Mouse (Mus musculus): Measurements from ENCODE around the gene Kxd1. TPM values are rescaled to one million over a fixed set of nuclear protein-coding genes. Genes with fewer than 3 reads are reported as not detected.
A peak's percentile ranks its signal among the peaks of the same experiment; 100 is the strongest.

The Kxd1 gene
- polyA plus RNA-seq, 1 experiment from 2014 or later = 47.1 TPM

- WGBS = 1% methylated on average over 73 of the region's 74 CpGs
- Histone ChIP-seq H3K27me3 (ENCODE audit: control insufficient read depth, insufficient read depth, low read length) (no peaks in the 10 kb centered on the region), H3K36me3 (ENCODE audit: control insufficient read depth, insufficient read depth, low read length) (peaks cover 19% of the 10 kb centered on the region; the same call in 1 of the 2 replicates), H3K9ac (ENCODE audit: low read length) (peak within 1 kb of the TSS; percentile 96), H3K27ac (replicated peaks) (peak within 1 kb of the TSS; percentile 94), H3K4me1 (replicated peaks; ENCODE audit: control insufficient read depth, insufficient read depth) (peaks cover 3% of the 10 kb centered on the region), H3K9me3 (ENCODE audit: control insufficient read depth, low read length) (no peaks in the 10 kb centered on the region), H3K4me3 (ENCODE audit: low read depth, low read length) (peak within 1 kb of the TSS; percentile 93), H3K4me2 (replicated peaks; ENCODE audit: low read depth) (peak within 1 kb of the TSS; percentile 95)
- DNase-seq (ENCODE audit: low spot score) (peak; percentile 97), ATAC-seq (ENCODE audit: low FRiP score, low TSS enrichment) (peak; percentile 89)
- no peak for TF ChIP-seq CTCF (IDR thresholded peaks at IDR 0.05; ENCODE audit: low read depth)
- no peak for TF ChIP-seq EP300 (optimal IDR thresholded peaks at IDR 0.05)
Observed at GRCm38 (mm10) chr8:70510228-70510915, 17.4 kb downstream of the Kxd1 start, which contains the start of gene Uba52. TSS of gene Uba52 (minus strand) at chr8:70510801.

DNA sequence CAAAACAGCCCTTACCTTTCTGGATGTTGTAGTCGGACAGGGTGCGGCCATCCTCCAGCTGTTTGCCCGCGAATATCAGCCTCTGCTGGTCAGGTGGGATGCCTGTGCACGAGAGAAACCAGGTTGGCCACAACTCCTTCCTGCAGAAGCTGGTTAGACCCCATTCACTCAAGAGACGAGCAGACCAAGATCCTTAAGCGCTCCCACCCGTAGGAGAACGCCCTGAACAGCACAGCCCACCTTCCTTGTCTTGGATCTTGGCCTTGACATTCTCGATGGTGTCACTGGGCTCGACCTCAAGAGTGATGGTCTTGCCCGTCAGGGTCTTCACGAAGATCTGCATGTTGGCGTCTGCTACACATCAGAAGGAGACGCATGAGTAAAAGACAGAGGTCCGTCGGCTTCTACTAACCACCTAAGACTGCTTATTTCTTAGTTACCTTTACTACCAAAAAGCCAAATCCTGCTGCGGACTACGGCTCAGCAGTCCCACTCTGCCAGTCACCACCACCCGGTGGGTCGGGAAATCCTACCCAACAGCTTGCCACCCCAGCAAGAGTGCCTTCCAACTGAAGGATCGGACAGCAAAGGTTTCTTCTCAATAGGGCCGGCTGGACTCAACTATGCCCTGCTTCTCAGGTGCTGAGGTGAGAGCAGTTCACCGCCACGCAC is 18.3 kb downstream of the Kxd1 start:
- H3K4me3 ChIP-seq (ENCODE audit: low read depth, low read length) = peak overlapping the region; percentile 93
- 7% methylated on average over 25 of the region's 25 CpGs for WGBS

GRCm38 (mm10) chr8:70507027-70507393 is 20.7 kb downstream of the Kxd1 start:
- Histone ChIP-seq H3K27ac (replicated peaks) (peak overlapping the region; percentile 91; the same call in 1 of the 2 replicates), H3K4me2 (replicated peaks; ENCODE audit: low read depth) (no peak overlapping the region), H3K36me3 (ENCODE audit: control insufficient read depth, insufficient read depth, low read length) (peaks cover 12% of the 10 kb centered on the region; the same call in 1 of the 2 replicates), H3K4me1 (replicated peaks; ENCODE audit: control insufficient read depth, insufficient read depth) (peaks cover 3% of the 10 kb centered on the region), H3K9me3 (ENCODE audit: control insufficient read depth, low read length) (no peaks in the 10 kb centered on the region), H3K27me3 (ENCODE audit: control insufficient read depth, insufficient read depth, low read length) (no peaks in the 10 kb centered on the region), H3K9ac (ENCODE audit: low read length) (no peak overlapping the region), H3K4me3 (ENCODE audit: low read depth, low read length) (no peak overlapping the region)
- no peak for ATAC-seq (ENCODE audit: low FRiP score, low TSS enrichment)
- WGBS = 50% methylated on average over 5 of the region's 5 CpGs
- no peak for TF ChIP-seq CTCF (IDR thresholded peaks at IDR 0.05; ENCODE audit: low read depth)
- no peak for TF ChIP-seq EP300 (optimal IDR thresholded peaks at IDR 0.05)
- DNase-seq (ENCODE audit: low spot score) = no peak

More for the DNA sequence above, 18.3 kb downstream of the Kxd1 start:
- ATAC-seq (ENCODE audit: low FRiP score, low TSS enrichment) = no peak
- peak overlapping the region; percentile 95 for H3K4me2 ChIP-seq (replicated peaks; ENCODE audit: low read depth)
- DNase-seq (ENCODE audit: low spot score) = peak; percentile 28
- H3K9me3 ChIP-seq (ENCODE audit: control insufficient read depth, low read length) = no peaks in the 10 kb centered on the region
- peak overlapping the region; percentile 94 for H3K27ac ChIP-seq (replicated peaks)
- peaks cover 3% of the 10 kb centered on the region for H3K4me1 ChIP-seq (replicated peaks; ENCODE audit: control insufficient read depth, insufficient read depth)
- TF ChIP-seq CTCF (IDR thresholded peaks at IDR 0.05; ENCODE audit: low read depth) (no peak), EP300 (optimal IDR thresholded peaks at IDR 0.05) (no peak)
- H3K36me3 ChIP-seq (ENCODE audit: control insufficient read depth, insufficient read depth, low read length) = peaks cover 19% of the 10 kb centered on the region; the same call in 1 of the 2 replicates
- no peaks in the 10 kb centered on the region for H3K27me3 ChIP-seq (ENCODE audit: control insufficient read depth, insufficient read depth, low read length)
- peak overlapping the region; percentile 96 for H3K9ac ChIP-seq (ENCODE audit: low read length)

DNA sequence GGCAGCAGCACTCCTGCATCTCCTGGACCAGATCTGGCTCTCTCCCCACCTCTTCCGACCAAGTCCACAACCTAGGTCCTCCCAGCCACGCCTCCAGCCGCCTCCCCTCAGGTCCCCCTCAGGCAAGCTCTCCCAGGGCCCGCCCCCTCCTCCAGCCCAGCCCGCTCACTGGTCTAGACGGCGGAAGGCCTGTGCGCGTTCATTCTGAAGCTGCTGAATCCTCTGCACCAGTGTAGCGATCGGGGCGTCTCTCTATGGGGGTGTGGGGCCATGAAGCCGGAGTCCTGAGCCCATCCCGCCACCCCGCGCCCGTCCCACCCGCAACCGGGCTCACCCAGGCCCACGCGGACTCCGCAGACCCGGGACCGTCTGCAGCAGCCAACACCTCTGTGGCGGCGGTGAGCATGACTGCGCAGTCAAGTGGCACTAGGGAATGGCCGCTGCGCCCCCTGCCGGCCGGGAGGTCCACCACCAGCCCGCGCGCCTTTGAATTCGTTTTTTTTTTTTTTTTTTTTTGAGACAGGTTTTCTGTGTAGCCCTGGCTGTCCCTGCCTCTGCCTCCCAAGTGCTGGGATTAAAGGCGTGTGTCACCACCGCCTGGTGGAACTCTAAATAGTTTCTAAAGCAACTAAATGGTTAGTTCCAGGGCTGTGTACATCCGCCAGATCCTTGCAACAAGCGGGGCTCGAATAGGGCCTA is 21.3 kb downstream of the Kxd1 start, which contains the start of gene Rex1bd:
Gene Rex1bd (minus strand): TSS at position 425 of the 699 bp plus-strand sequence.
- Histone ChIP-seq H3K27me3 (ENCODE audit: control insufficient read depth, insufficient read depth, low read length) (no peaks in the 10 kb centered on the region), H3K9ac (ENCODE audit: low read length) (peak within 1 kb of the TSS; percentile 85), H3K4me3 (ENCODE audit: low read depth, low read length) (peak within 1 kb of the TSS; percentile 71), H3K4me1 (replicated peaks; ENCODE audit: control insufficient read depth, insufficient read depth) (peaks cover 3% of the 10 kb centered on the region), H3K36me3 (ENCODE audit: control insufficient read depth, insufficient read depth, low read length) (peaks cover 12% of the 10 kb centered on the region; the same call in 1 of the 2 replicates), H3K27ac (replicated peaks) (peak within 1 kb of the TSS; percentile 91), H3K9me3 (ENCODE audit: control insufficient read depth, low read length) (no peaks in the 10 kb centered on the region), H3K4me2 (replicated peaks; ENCODE audit: low read depth) (peak within 1 kb of the TSS; percentile 73)
- TF ChIP-seq CTCF (IDR thresholded peaks at IDR 0.05; ENCODE audit: low read depth) (peak; percentile 91), EP300 (optimal IDR thresholded peaks at IDR 0.05) (no peak)
- ATAC-seq (ENCODE audit: low FRiP score, low TSS enrichment) = peak; percentile 83
- 3% methylated on average over 40 of the region's 40 CpGs for WGBS
- DNase-seq (ENCODE audit: low spot score) = peak; percentile 95

DNA sequence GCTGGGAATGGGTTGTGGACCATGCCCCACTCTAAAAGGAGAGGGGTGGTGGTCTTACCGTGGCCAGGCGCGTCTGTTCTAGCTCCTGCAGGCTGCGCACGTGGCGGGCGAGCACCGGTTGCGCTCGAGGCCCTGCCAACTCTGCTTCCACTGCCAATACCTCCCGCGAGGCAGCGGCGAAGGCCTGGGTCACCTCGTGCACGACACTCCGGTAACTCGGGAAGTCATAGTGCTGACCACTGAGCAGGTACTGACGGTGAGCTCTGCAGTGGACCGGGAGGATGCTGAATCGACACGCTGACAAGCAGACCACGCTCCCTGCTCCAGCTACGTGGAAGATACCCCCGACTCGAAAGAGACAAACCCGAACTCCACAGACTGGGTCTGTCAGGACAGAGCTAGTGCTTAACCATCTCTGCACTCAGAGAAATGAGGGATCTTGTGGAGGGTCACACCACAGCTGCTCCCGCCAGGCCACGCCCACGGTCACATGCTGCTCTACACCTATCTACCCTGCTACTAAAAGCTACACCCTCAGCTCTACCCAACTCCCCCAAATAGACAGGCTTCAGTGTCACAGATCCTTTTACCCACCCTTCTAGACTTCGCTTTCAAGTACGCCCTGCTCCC is 21.9 kb downstream of the Kxd1 start:
- Histone ChIP-seq H3K27ac (replicated peaks) (peak overlapping the region; percentile 91), H3K36me3 (ENCODE audit: control insufficient read depth, insufficient read depth, low read length) (peaks cover 12% of the 10 kb centered on the region; the same call in 1 of the 2 replicates), H3K9ac (ENCODE audit: low read length) (peak overlapping the region; percentile 85), H3K9me3 (ENCODE audit: control insufficient read depth, low read length) (no peaks in the 10 kb centered on the region), H3K4me1 (replicated peaks; ENCODE audit: control insufficient read depth, insufficient read depth) (peaks cover 3% of the 10 kb centered on the region), H3K27me3 (ENCODE audit: control insufficient read depth, insufficient read depth, low read length) (no peaks in the 10 kb centered on the region), H3K4me3 (ENCODE audit: low read depth, low read length) (peak overlapping the region; percentile 71), H3K4me2 (replicated peaks; ENCODE audit: low read depth) (peak overlapping the region; percentile 73)
- DNase-seq (ENCODE audit: low spot score) = no peak
- TF ChIP-seq EP300 (optimal IDR thresholded peaks at IDR 0.05) = no peak
- TF ChIP-seq CTCF (IDR thresholded peaks at IDR 0.05; ENCODE audit: low read depth) = no peak
- 35% methylated on average over 32 of the region's 32 CpGs for WGBS
- ATAC-seq (ENCODE audit: low FRiP score, low TSS enrichment) = peak; percentile 4; the same call in 1 of the 2 replicates
